Mouse (Mus musculus): ENCODE data around the gene Tnrc18.
"Not testable (repeated sequence)": the region's sequence is repeated elsewhere in the genome, so short reads cannot be mapped to it uniquely, and the experiment has no call there.

Gene Tnrc18

DNA sequence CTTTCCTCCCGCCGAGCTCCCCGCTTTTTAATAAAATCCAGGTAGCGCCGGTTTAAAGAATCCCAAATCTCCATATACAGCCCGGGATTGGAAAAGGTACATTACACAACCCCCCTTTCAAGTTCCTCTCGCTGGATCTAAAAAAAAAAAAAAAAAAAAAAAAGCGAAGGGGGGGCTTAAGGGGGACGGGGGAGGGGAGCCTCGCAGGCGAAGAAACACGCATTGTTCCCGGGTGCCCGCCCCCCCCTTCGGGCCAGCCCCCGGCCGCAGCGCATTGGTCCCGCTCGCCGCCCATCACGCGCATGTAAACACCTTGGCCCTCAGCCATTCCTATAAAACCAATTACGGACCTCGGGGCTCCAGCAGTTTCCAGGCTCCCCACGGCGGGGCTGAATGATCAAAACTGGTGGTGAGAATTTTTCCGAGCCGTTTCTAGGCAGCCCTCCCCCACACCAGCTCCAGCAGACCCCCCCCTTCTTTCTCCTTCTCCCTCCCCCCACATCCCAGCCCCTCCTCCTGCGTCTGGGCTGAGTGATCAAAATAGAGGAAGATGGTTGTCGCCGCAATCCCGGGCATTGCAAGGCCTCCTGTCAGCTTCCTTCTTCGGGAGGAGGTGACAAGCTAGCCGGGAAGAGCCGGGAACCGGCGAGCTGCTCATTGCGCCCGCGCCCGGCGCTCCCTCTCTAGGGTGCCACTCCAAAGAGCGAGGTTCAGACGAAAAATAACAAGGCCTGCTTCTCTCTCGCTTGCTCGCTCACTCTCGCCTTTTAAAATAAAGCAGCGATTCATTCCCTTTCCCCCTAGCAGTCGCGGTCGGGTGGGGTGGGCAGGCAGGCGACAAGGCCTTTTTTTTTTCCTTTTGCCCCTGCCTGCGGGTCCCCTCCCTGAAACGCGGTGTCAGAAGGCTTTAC is at the start of gene Tnrc18:
TSS of gene Tnrc18 (minus strand) at position 139 of the 911 bp plus-strand sequence.
- in situ Hi-C loops (cut with MboI; ENCODE audit: low pct_unique_long_range_greater_than_20kb in 1 of 2, low sequenced_read_pairs in 2 of 2, unreplicated experiment in 1 of 2) = no loop called here

GRCm38 (mm10) chr5:142857763-142858229 is 40.3 kb upstream of the Tnrc18 start:
- in situ Hi-C loops (cut with MboI; ENCODE audit: low pct_unique_long_range_greater_than_20kb in 1 of 2, low sequenced_read_pairs in 2 of 2, unreplicated experiment in 1 of 2) = loop anchor here (10.0 to 25.0 kb wide), 3 partner anchors 143 to 370 kb away; no protein-coding TSS in a partner anchor

- in situ Hi-C loops (cut with MboI; ENCODE audit: low pct_unique_long_range_greater_than_20kb in 1 of 2, low sequenced_read_pairs in 2 of 2, unreplicated experiment in 1 of 2) = loop anchor here (10.0 to 25.0 kb wide), 3 partner anchors 142 to 369 kb away; no protein-coding TSS in a partner anchor
These were observed 38.9 kb upstream of the Tnrc18 start for GRCm38 (mm10) chr5:142856408-142856807.

- in situ Hi-C loops (cut with MboI; ENCODE audit: low pct_unique_long_range_greater_than_20kb in 1 of 2, low sequenced_read_pairs in 2 of 2, unreplicated experiment in 1 of 2) = loop anchor here (5.0 to 25.0 kb wide), 5 partner anchors 108 to 368 kb away; no protein-coding TSS in a partner anchor
These were observed 37.4 kb upstream of the Tnrc18 start for GRCm38 (mm10) chr5:142854877-142855276.

GRCm38 (mm10) chr5:142853585-142853984 is 36.1 kb upstream of the Tnrc18 start:
- in situ Hi-C loops (cut with MboI; ENCODE audit: low pct_unique_long_range_greater_than_20kb in 1 of 2, low sequenced_read_pairs in 2 of 2, unreplicated experiment in 1 of 2) = loop anchor here (5.0 to 25.0 kb wide), 5 partner anchors 106 to 366 kb away; no protein-coding TSS in a partner anchor

- in situ Hi-C loops (cut with MboI; ENCODE audit: low pct_unique_long_range_greater_than_20kb in 1 of 2, low sequenced_read_pairs in 2 of 2, unreplicated experiment in 1 of 2) = loop anchor here (5.0 to 25.0 kb wide), 5 partner anchors 104 to 364 kb away; no protein-coding TSS in a partner anchor
These were observed 34.2 kb upstream of the Tnrc18 start for GRCm38 (mm10) chr5:142851681-142852049.

- in situ Hi-C loops (cut with MboI; ENCODE audit: low pct_unique_long_range_greater_than_20kb in 1 of 2, low sequenced_read_pairs in 2 of 2, unreplicated experiment in 1 of 2) = loop anchor here (5.0 to 25.0 kb wide), 5 partner anchors 104 to 364 kb away; no protein-coding TSS in a partner anchor
These were observed 33.6 kb upstream of the Tnrc18 start for GRCm38 (mm10) chr5:142850916-142851680.

GRCm38 (mm10) chr5:142850476-142850875 is 33.0 kb upstream of the Tnrc18 start:
- in situ Hi-C loops (cut with MboI; ENCODE audit: low pct_unique_long_range_greater_than_20kb in 1 of 2, low sequenced_read_pairs in 2 of 2, unreplicated experiment in 1 of 2) = loop anchor here (5.0 to 25.0 kb wide), 5 partner anchors 103 to 363 kb away; no protein-coding TSS in a partner anchor

- in situ Hi-C loops (cut with MboI; ENCODE audit: low pct_unique_long_range_greater_than_20kb in 1 of 2, low sequenced_read_pairs in 2 of 2, unreplicated experiment in 1 of 2) = no loop called here
These were observed 31.4 kb upstream of the Tnrc18 start for GRCm38 (mm10) chr5:142848911-142849310.

GRCm38 (mm10) chr5:142848149-142848548 is 30.7 kb upstream of the Tnrc18 start:
- in situ Hi-C loops (cut with MboI; ENCODE audit: low pct_unique_long_range_greater_than_20kb in 1 of 2, low sequenced_read_pairs in 2 of 2, unreplicated experiment in 1 of 2) = no loop called here

DNA sequence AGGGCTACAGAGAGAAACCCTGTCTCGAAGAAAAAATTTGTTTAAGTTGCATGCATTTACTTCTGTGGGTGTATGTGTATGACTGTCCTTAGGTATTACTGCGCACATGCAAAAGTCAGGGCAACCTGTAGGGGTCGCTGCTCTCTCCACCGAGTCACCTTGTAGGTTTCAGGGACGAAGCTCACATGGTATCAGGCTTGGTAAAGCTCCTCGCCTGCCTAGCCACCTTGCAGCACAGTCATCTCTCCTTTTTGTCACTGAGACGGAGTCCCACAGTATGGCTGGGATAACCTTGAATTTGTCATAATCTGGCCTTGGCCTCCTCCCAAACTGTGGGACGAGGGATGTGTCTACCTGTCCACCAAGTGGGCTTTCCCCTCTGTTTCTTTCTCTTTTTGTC is 27.0 kb upstream of the Tnrc18 start:
- in situ Hi-C loops (cut with MboI; ENCODE audit: low pct_unique_long_range_greater_than_20kb in 1 of 2, low sequenced_read_pairs in 2 of 2, unreplicated experiment in 1 of 2) = no loop called here

GRCm38 (mm10) chr5:142842137-142842642 is 24.7 kb upstream of the Tnrc18 start:
- in situ Hi-C loops (cut with MboI; ENCODE audit: low pct_unique_long_range_greater_than_20kb in 1 of 2, low sequenced_read_pairs in 2 of 2, unreplicated experiment in 1 of 2) = no loop called here

DNA sequence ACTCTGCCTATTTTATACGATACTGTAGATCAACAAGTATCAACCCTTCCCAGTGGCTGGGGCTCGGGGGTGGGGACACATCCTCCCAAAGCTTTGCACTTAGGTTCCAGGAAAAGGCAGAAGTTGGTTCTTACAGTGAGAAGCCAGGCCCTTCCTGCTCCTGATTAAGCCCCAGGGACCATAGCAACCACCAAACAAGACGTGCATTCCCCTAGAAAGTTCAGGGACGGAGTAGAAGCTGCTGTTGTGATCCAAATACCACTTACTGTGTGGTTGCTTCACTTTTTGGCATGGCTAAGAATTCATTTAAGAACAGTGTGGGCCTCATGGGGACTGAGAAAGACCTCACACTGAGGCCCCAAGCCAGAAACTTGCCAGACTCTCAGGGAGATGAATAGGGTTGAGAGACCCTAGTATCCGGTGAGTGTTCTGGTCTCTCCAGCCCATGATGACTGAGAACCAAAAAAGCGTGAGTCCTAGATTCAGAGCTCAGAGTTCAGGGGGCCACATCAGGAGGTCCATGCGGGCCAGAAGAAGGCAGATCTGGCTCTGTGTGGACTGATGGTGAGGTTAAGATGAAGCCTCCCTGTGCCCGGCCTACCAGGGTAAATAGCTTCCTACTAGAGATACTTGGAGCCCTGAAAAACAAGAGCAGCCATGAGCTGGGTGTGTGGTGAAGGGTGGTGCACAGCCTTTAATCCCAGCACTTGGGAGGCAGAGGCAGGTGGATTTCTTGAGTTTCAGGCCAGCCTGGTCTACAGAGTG is 24.1 kb upstream of the Tnrc18 start:
- in situ Hi-C loops (cut with MboI; ENCODE audit: low pct_unique_long_range_greater_than_20kb in 1 of 2, low sequenced_read_pairs in 2 of 2, unreplicated experiment in 1 of 2) = no loop called here

- in situ Hi-C loops (cut with MboI; ENCODE audit: low pct_unique_long_range_greater_than_20kb in 1 of 2, low sequenced_read_pairs in 2 of 2, unreplicated experiment in 1 of 2) = not testable (repeated sequence)
These were observed 20.0 kb upstream of the Tnrc18 start for GRCm38 (mm10) chr5:142837427-142837826.

- in situ Hi-C loops (cut with MboI; ENCODE audit: low pct_unique_long_range_greater_than_20kb in 1 of 2, low sequenced_read_pairs in 2 of 2, unreplicated experiment in 1 of 2) = no loop called here
These were observed 19.4 kb upstream of the Tnrc18 start for GRCm38 (mm10) chr5:142836891-142837290.

DNA sequence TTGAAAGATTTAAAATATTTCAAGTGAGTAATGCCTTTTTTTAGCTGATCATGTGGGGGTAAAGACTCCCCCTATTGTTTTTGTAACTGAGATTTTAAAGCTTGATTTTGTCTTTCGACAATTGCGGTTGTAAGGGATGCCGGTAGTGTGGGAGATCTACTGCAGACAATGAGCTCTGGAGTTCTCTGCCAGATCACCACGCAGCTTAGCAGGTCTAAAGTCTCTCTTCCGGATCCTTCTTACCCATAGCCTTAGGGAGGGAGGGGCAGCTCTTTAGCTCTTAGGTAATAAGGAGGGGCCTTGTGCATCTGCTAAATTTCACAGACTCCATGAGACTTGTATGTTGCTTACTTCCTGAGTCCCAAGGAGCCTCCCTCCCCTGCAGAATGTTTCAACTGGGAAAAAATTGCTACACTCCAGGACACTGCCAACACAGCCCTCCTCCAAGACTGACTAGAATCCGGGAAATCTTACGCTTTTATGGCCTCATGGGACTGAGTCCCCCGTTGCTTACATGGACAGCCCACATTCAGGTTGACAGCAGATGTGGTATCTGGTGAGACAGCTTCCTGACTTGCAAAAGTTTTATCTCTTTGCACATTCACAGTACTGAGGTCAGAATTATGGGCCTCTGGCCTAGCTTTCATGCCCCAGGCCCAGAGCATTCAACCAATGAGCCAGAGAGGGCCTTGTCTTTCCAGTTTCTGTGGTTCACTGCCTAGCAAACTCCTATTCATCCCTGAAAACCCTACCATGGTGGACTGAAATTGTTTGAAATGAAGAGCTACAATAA is 16.4 kb upstream of the Tnrc18 start:
- in situ Hi-C loops (cut with MboI; ENCODE audit: low pct_unique_long_range_greater_than_20kb in 1 of 2, low sequenced_read_pairs in 2 of 2, unreplicated experiment in 1 of 2) = no loop called here

GRCm38 (mm10) chr5:142826131-142826530 is 8.7 kb upstream of the Tnrc18 start:
- in situ Hi-C loops (cut with MboI; ENCODE audit: low pct_unique_long_range_greater_than_20kb in 1 of 2, low sequenced_read_pairs in 2 of 2, unreplicated experiment in 1 of 2) = no loop called here

Measured in mouse embryonic stem cell (cell line).